Mouse (Mus musculus) ES-E14 (cell line): ENCODE data around the gene 2610507B11Rik.

Experiments used
- CHD2 ChIP-seq: IDR thresholded peaks from 2 replicates; pipeline ENCODE4 v1.6.1; 2014; ENCODE audit warnings: mild to moderate bottlenecking, low read depth, low read length, inconsistent platforms
- MAFK ChIP-seq: IDR thresholded peaks from 2 replicates; pipeline ENCODE4 v1.6.1; 2014; ENCODE audit warnings: mild to moderate bottlenecking, low read depth, low read length, inconsistent platforms; ENCODE audit not compliant: insufficient read depth
- ZC3H11A ChIP-seq: IDR thresholded peaks from 2 replicates; pipeline ENCODE4 v1.6.1; 2012; ENCODE audit warnings: low read depth, mild to moderate bottlenecking, inconsistent platforms, low read length, borderline replicate concordance

DNA sequence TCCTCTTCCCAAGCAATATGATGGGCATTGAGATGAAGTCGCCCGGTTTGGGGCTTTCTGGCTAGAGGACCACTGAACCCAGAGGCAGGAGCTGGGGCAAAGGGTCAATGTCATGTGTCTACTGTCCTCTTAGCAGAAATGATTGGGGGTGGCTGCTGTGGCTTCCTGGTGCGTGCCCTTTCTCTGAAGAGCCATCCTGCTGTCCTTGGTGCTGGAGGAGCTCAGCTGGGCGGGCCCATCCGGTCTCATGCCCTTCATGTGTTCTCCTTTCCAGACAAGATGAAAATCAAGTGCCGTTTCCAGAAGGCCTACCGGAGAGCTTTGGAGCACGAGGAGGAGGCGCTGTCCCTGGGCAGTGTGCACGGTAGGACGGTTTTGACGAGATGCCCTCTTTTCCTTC is 71.1 kb downstream of the 2610507B11Rik start:
- TF ChIP-seq MAFK: no peak
- no peak for TF ChIP-seq ZC3H11A
- TF ChIP-seq CHD2: no peak
